Mouse (Mus musculus) megakaryocyte, embryonic 14.5 days (primary cell): ENCODE results near the gene Efna2. TPM values are rescaled to one million over a fixed set of nuclear protein-coding genes. Genes with fewer than 3 reads are reported as not detected.

Source experiments
- H3K27me3 ChIP-seq: replicated peaks from 2 replicates; pipeline ENCODE3; 2012; ENCODE audit warnings: inconsistent platforms
- H3K36me3 ChIP-seq: replicated peaks from 2 replicates; pipeline ENCODE3; 2012; ENCODE audit warnings: low read length, inconsistent platforms, mixed read lengths
- H3K4me1 ChIP-seq: 2 replicates; pipeline ENCODE4 v1.6.1; 2012; ENCODE audit warnings: inconsistent platforms
- H3K4me3 ChIP-seq: replicated peaks from 2 replicates; pipeline ENCODE3; 2012; ENCODE audit warnings: moderate library complexity, mild to moderate bottlenecking, inconsistent platforms
- H3K9me3 ChIP-seq: 2 replicates; pipeline ENCODE4 v1.6.1; 2012; ENCODE audit warnings: inconsistent platforms
- FLI1 ChIP-seq: IDR thresholded peaks from 2 replicates; pipeline ENCODE4 v1.6.1; 2012; ENCODE audit warnings: low read length, inconsistent platforms, mixed read lengths
- GATA1 ChIP-seq: IDR thresholded peaks from 3 replicates; pipeline ENCODE4 v1.6.1; 2012; ENCODE audit warnings: mixed read lengths, low read length, inconsistent platforms, borderline replicate concordance
- polyA plus RNA-seq: library from polyadenylated mRNA; stranded (reverse); fragments of >175 nt; gene quantifications from 2 replicates; pipeline ENCODE4 v1.2.3, GENCODE M21; 2012; ENCODE audit warnings: low replicate concordance; ENCODE audit not compliant: insufficient read depth

The Efna2 gene
- 0.79 and 1.6 TPM in 2 replicates for polyA plus RNA-seq

- Histone ChIP-seq H3K27me3 (peaks cover 75% of the 10 kb centered on the region), H3K9me3 (no peaks in the 10 kb centered on the region), H3K4me1 (peaks cover 30% of the 10 kb centered on the region), H3K4me3 (peak within 1 kb of the TSS; percentile 88), H3K36me3 (peaks cover 6% of the 10 kb centered on the region)
- TF ChIP-seq FLI1 (no peak), GATA1 (no peak)
Observed at GRCm38 (mm10) chr10:80179068-80180051, at the start of gene Efna2. Gene Efna2 (plus strand): TSS chr10:80179482.

GRCm38 (mm10) chr10:80129846-80130245 is 49.4 kb upstream of the Efna2 start:
- H3K9me3 ChIP-seq, result no peaks in the 10 kb centered on the region
- H3K36me3 ChIP-seq, result peaks cover 98% of the 10 kb centered on the region
- no peak overlapping the region for H3K4me3 ChIP-seq
- H3K27me3 ChIP-seq, result no peaks in the 10 kb centered on the region
- no peak for TF ChIP-seq FLI1
- TF ChIP-seq GATA1, result no peak
- H3K4me1 ChIP-seq, result peaks cover 81% of the 10 kb centered on the region

- Histone ChIP-seq H3K4me1 (peaks cover 74% of the 10 kb centered on the region), H3K4me3 (peak overlapping the region; percentile 10)
Observed at GRCm38 (mm10) chr10:80130403-80131031, 48.8 kb upstream of the Efna2 start.

GRCm38 (mm10) chr10:80131316-80131951 is 47.8 kb upstream of the Efna2 start:
- Histone ChIP-seq H3K9me3 (no peaks in the 10 kb centered on the region), H3K4me1 (peaks cover 65% of the 10 kb centered on the region), H3K4me3 (peak overlapping the region; percentile 64), H3K27me3 (no peaks in the 10 kb centered on the region), H3K36me3 (peaks cover 95% of the 10 kb centered on the region)
- TF ChIP-seq FLI1 (no peak), GATA1 (no peak)

More at GRCm38 (mm10) chr10:80130403-80131031, 48.8 kb upstream of the Efna2 start:
- TF ChIP-seq GATA1 (no peak), FLI1 (no peak)
- Histone ChIP-seq H3K9me3 (no peaks in the 10 kb centered on the region), H3K36me3 (peaks cover 98% of the 10 kb centered on the region), H3K27me3 (no peaks in the 10 kb centered on the region)

GRCm38 (mm10) chr10:80131952-80132350 is 47.3 kb upstream of the Efna2 start:
- Histone ChIP-seq H3K27me3 (no peaks in the 10 kb centered on the region), H3K4me1 (peaks cover 64% of the 10 kb centered on the region), H3K9me3 (no peaks in the 10 kb centered on the region), H3K36me3 (peaks cover 93% of the 10 kb centered on the region), H3K4me3 (peak overlapping the region; percentile 40)
- TF ChIP-seq FLI1 (no peak), GATA1 (no peak)

GRCm38 (mm10) chr10:80133226-80133849 is 45.9 kb upstream of the Efna2 start:
- H3K4me3 ChIP-seq, result no peak overlapping the region
- peaks cover 81% of the 10 kb centered on the region for H3K36me3 ChIP-seq
- H3K9me3 ChIP-seq, result no peaks in the 10 kb centered on the region
- H3K4me1 ChIP-seq, result peaks cover 64% of the 10 kb centered on the region
- TF ChIP-seq FLI1 (no peak), GATA1 (no peak)
- peaks cover 5% of the 10 kb centered on the region for H3K27me3 ChIP-seq

GRCm38 (mm10) chr10:80134421-80134820 is 44.9 kb upstream of the Efna2 start:
- no peak for TF ChIP-seq FLI1
- no peak for TF ChIP-seq GATA1
- peaks cover 10% of the 10 kb centered on the region for H3K27me3 ChIP-seq
- H3K4me3 ChIP-seq, result no peak overlapping the region
- peaks cover 67% of the 10 kb centered on the region for H3K4me1 ChIP-seq
- no peaks in the 10 kb centered on the region for H3K9me3 ChIP-seq
- peaks cover 70% of the 10 kb centered on the region for H3K36me3 ChIP-seq

- no peak for TF ChIP-seq FLI1
- TF ChIP-seq GATA1, result no peak
- peaks cover 10% of the 10 kb centered on the region for H3K27me3 ChIP-seq
- peaks cover 67% of the 10 kb centered on the region for H3K4me1 ChIP-seq
- no peak overlapping the region for H3K4me3 ChIP-seq
- no peaks in the 10 kb centered on the region for H3K9me3 ChIP-seq
- H3K36me3 ChIP-seq, result peaks cover 63% of the 10 kb centered on the region
Observed at GRCm38 (mm10) chr10:80135161-80135560, 44.1 kb upstream of the Efna2 start.

- H3K36me3 ChIP-seq, result peaks cover 58% of the 10 kb centered on the region
- no peaks in the 10 kb centered on the region for H3K9me3 ChIP-seq
- H3K4me3 ChIP-seq, result no peak overlapping the region
- peaks cover 72% of the 10 kb centered on the region for H3K4me1 ChIP-seq
- peaks cover 10% of the 10 kb centered on the region for H3K27me3 ChIP-seq
- TF ChIP-seq GATA1, result no peak
- no peak for TF ChIP-seq FLI1
Observed at GRCm38 (mm10) chr10:80135641-80136040, 43.6 kb upstream of the Efna2 start.
